11 mouse cellular contexts compared by ENCODE assay signal in genomic region chr11:109302338-109302737, GRCm38 (mm10). TPM values are rescaled to one million over a fixed set of nuclear protein-coding genes. Genes with fewer than 3 reads are reported as not detected.
DNase-seq lines count a peak whose midpoint lies in the region; ATAC-seq and TF ChIP-seq lines count a peak whose summit lies in the region.
"Had no signal": no experiment of that assay in that cellular context is flagged by ENCODE, and none has a peak within 500 bp of the region (broad histone marks: within the 10 kb centered on the region; RNA-seq: fewer than 3 reads in every experiment).

No protein-coding gene starts in this region.

- no peak for ATAC-seq in heart, embryonic 11.5 days (replicated peaks; ENCODE audit: insufficient number of reproducible peaks, low FRiP score, low TSS enrichment)
- ATAC-seq in neural tube, embryonic 15.5 days (ENCODE audit: low FRiP score), result no peak
- ATAC-seq: intestine, embryonic 16.5 days had no signal

- no peak overlapping the region for H3K4me3 ChIP-seq in heart, adult 2 months
- H3K4me3 ChIP-seq in heart, embryonic 11.5 days (ENCODE audit: low read depth, low read length), result no peak overlapping the region
- no peak overlapping the region for H3K4me3 ChIP-seq in neural tube, embryonic 15.5 days (replicated peaks)
- H3K4me3 ChIP-seq in midbrain, embryonic 10.5 days, result no peak overlapping the region
- H3K4me3 ChIP-seq: lung, embryonic 15.5 days had no signal

- intact Hi-C loops in heart, adult 2 months (cut with DNase I), result no loop called here

- H3K27ac ChIP-seq in heart, adult 2 months, result no peak overlapping the region
- no peak overlapping the region for H3K27ac ChIP-seq in heart, embryonic 11.5 days (ENCODE audit: low read depth, low read length)
- H3K27ac ChIP-seq in neural tube, embryonic 15.5 days (replicated peaks), result no peak overlapping the region
- no peak overlapping the region for H3K27ac ChIP-seq in midbrain, embryonic 10.5 days (replicated peaks)
- H3K27ac ChIP-seq: lung, embryonic 15.5 days had no signal

- H3K9ac ChIP-seq in heart, adult 2 months (ENCODE audit: low read depth, low read length), result no peak overlapping the region
- H3K9ac ChIP-seq in heart, embryonic 11.5 days (ENCODE audit: low read depth, low read length), result no peak overlapping the region
- H3K9ac ChIP-seq in neural tube, embryonic 15.5 days (replicated peaks), result no peak overlapping the region
- H3K9ac ChIP-seq: lung, embryonic 15.5 days had no signal

- no peak for TF ChIP-seq POLR2A in heart, adult 2 months (IDR thresholded peaks at IDR 0.05; ENCODE audit: insufficient read depth, low read depth, low read length)

- H3K9me3 ChIP-seq in heart, embryonic 11.5 days (replicated peaks; ENCODE audit: control insufficient read depth, low read length), result no peaks in the 10 kb centered on the region
- H3K9me3 ChIP-seq in neural tube, embryonic 15.5 days (replicated peaks), result no peaks in the 10 kb centered on the region
- no peaks in the 10 kb centered on the region for H3K9me3 ChIP-seq in midbrain, embryonic 10.5 days (replicated peaks)
- H3K9me3 ChIP-seq: lung, embryonic 15.5 days had no signal

- no peak overlapping the region for H3K4me2 ChIP-seq in heart, embryonic 11.5 days
- no peak overlapping the region for H3K4me2 ChIP-seq in neural tube, embryonic 15.5 days
- H3K4me2 ChIP-seq: lung, embryonic 15.5 days had no signal

- H3K36me3 ChIP-seq in heart, adult 2 months (ENCODE audit: control insufficient read depth, insufficient read depth, low read length), result no peaks in the 10 kb centered on the region
- no peaks in the 10 kb centered on the region for H3K36me3 ChIP-seq in heart, embryonic 11.5 days (ENCODE audit: control insufficient read depth, insufficient read depth, low read length)
- no peaks in the 10 kb centered on the region for H3K36me3 ChIP-seq in neural tube, embryonic 15.5 days
- no peaks in the 10 kb centered on the region for H3K36me3 ChIP-seq in midbrain, embryonic 10.5 days
- H3K36me3 ChIP-seq: lung, embryonic 15.5 days had no signal

- H3K4me1 ChIP-seq in heart, adult 2 months (ENCODE audit: control insufficient read depth, insufficient read depth, low read length), result peaks cover 1% of the 10 kb centered on the region; the same call in 1 of the 2 replicates
- no peaks in the 10 kb centered on the region for H3K4me1 ChIP-seq in heart, embryonic 11.5 days (ENCODE audit: control insufficient read depth, insufficient read depth, low read length)
- H3K4me1 ChIP-seq in neural tube, embryonic 15.5 days, result peaks cover 8% of the 10 kb centered on the region
- peaks cover 11% of the 10 kb centered on the region for H3K4me1 ChIP-seq in midbrain, embryonic 10.5 days

- no peaks in the 10 kb centered on the region for H3K79me2 ChIP-seq in heart, adult 2 months (replicated peaks; ENCODE audit: control insufficient read depth, insufficient read depth, low read length)

- peak; percentile 55 to 69 for DNase-seq in heart, adult 2 months
- DNase-seq in MN1 (ENCODE audit: low spot score), result peak; percentile 27
- peak; percentile 72 for DNase-seq in gastrocnemius, postnatal 10 days
- DNase-seq in kidney, postnatal 36 days, result peak; percentile 76 to 84
- no peak for DNase-seq in midbrain, embryonic 10.5 days (ENCODE audit: low spot score)
- DNase-seq in layer of hippocampus, adult 9-10 months (ENCODE audit: low spot score), result no peak
- DNase-seq: thymus, adult 18-20 months had no signal

- no peak for TF ChIP-seq EP300 in heart, adult 2 months (IDR thresholded peaks at IDR 0.05; ENCODE audit: insufficient read depth, low read depth, low read length)

- no peaks in the 10 kb centered on the region for H3K27me3 ChIP-seq in heart, adult 2 months (ENCODE audit: control insufficient read depth, insufficient read depth, low read length)
- peaks cover 6% of the 10 kb centered on the region for H3K27me3 ChIP-seq in heart, embryonic 11.5 days (ENCODE audit: control insufficient read depth, insufficient read depth, low read length)
- H3K27me3 ChIP-seq in neural tube, embryonic 15.5 days (replicated peaks), result no peaks in the 10 kb centered on the region
- peaks cover 19% of the 10 kb centered on the region for H3K27me3 ChIP-seq in midbrain, embryonic 10.5 days (ENCODE audit: low read depth, poor library complexity, severe bottlenecking)

- TF ChIP-seq CTCF in heart, adult 2 months (IDR thresholded peaks at IDR 0.05), result no peak

- 17% methylated on average over 4 of the region's 4 CpGs for WGBS in heart, adult 2 months
- WGBS in heart, embryonic 11.5 days (ENCODE audit: insufficient replicate concordance), result 59% methylated on average over 4 of the region's 4 CpGs
- 72% methylated on average over 4 of the region's 4 CpGs for WGBS in neural tube, embryonic 15.5 days
- 81% methylated on average over 4 of the region's 4 CpGs for WGBS in midbrain, embryonic 10.5 days

RNA-seq across cellular contexts. Expression of gene Rgs9, which starts 4.4 kb away (rescaled TPM):
- under 1 TPM in 1 of 2 experiments, not detected in 1; 0.09 TPM for total RNA-seq in heart, adult 2 months (2021)
- polyA plus RNA-seq in heart, adult 2 months (2012; rRNA removed), result 0.21 and 0.32 TPM in 2 replicates
- 0.40 and 0.72 TPM in 2 replicates for polyA plus RNA-seq in heart, embryonic 11.5 days (2014; fragmentation: Nextera tagmentation; extraction: Ambion mirVana)
- under 1 TPM; 0.63 to 0.99 TPM for total RNA-seq in gastrocnemius, postnatal 10 days (2021)
- polyA plus RNA-seq in neural tube, embryonic 15.5 days (2015; fragmentation: Nextera tagmentation; extraction: Ambion mirVana), result 12.3 and 12.6 TPM in 2 replicates
- polyA plus RNA-seq in midbrain, embryonic 10.5 days (2016; fragmentation: Nextera tagmentation; extraction: Ambion mirVana), result 1.6 and 2.2 TPM in 2 replicates

Comparison
In these comparisons a context has a peak if more than half of its experiments do, and no peak if none do; other contexts are left out.
1. DNase-seq: peak in heart, adult 2 months (2 of 2), MN1 (single experiment), gastrocnemius, postnatal 10 days (single experiment) and kidney, postnatal 36 days (2 of 2); none in midbrain, embryonic 10.5 days (single experiment) and layer of hippocampus, adult 9-10 months (single experiment).